Mouse (Mus musculus) MEL (cell line): Measurements from ENCODE around the gene Gm28042. TPM values are rescaled to one million over a fixed set of nuclear protein-coding genes. Genes with fewer than 3 reads are reported as not detected.

Experiments
- DNase-seq: peaks from one replicate; pipeline ENCODE4 v3.0.0; 2011; ENCODE audit warnings: low read depth, low spot score
- H3K27ac ChIP-seq: 2 replicates; pipeline ENCODE4 v1.5.1; 2012; ENCODE audit warnings: low read depth, mild to moderate bottlenecking, control low read depth, low read length, moderate library complexity; ENCODE audit not compliant: control insufficient read depth
- H3K27me3 ChIP-seq, 2 experiments: fragments of 150-350 bp in 1 of 2; sonication (generic) in 1 of 2; 2 replicates each; pipeline ENCODE4 v1.6.1; 2012; ENCODE audit warnings: low read length in 2 of 2, mild to moderate bottlenecking in 2 of 2, improper control_type of control experiment in 1 of 2, moderate library complexity in 1 of 2; ENCODE audit not compliant: insufficient read depth in 2 of 2, control insufficient read depth in 1 of 2
- H3K36me3 ChIP-seq, 2 experiments: 2 replicates each; pipeline ENCODE4 v1.6.1; 2012 to 2014; ENCODE audit warnings: low read length in 2 of 2, improper control_type of control experiment in 1 of 2, inconsistent platforms in 1 of 2, mild to moderate bottlenecking in 1 of 2; ENCODE audit not compliant: insufficient read depth in 2 of 2, control insufficient read depth in 1 of 2
- H3K4me1 ChIP-seq, 2 experiments: fragments of 150-350 bp in 1 of 2; sonication (generic) in 1 of 2; 2 replicates each; pipeline ENCODE4 v1.6.1; 2012; ENCODE audit warnings: low read length in 2 of 2, improper control_type of control experiment in 1 of 2, mild to moderate bottlenecking in 1 of 2; ENCODE audit not compliant: insufficient read depth in 2 of 2, control insufficient read depth in 1 of 2
- H3K4me3 ChIP-seq, 2 experiments: fragments of 150-350 bp in 1 of 2; sonication (generic) in 1 of 2; 2 replicates each; pipeline ENCODE4 v1.5.1; 2012; ENCODE audit warnings: low read depth in 2 of 2, low read length in 2 of 2, mild to moderate bottlenecking in 2 of 2, moderate library complexity in 2 of 2, control low read depth in 1 of 2, improper control_type of control experiment in 1 of 2; ENCODE audit not compliant: control insufficient read depth in 1 of 2, insufficient read depth in 1 of 2
- H3K79me2 ChIP-seq: 2 replicates; pipeline ENCODE4 v1.6.1; 2012; ENCODE audit warnings: mild to moderate bottlenecking, low read length, moderate library complexity; ENCODE audit not compliant: control insufficient read depth, poor library complexity, insufficient read depth
- H3K9ac ChIP-seq: 2 replicates; pipeline ENCODE4 v1.6.1; 2012; ENCODE audit warnings: low read depth, mild to moderate bottlenecking, control low read depth, low read length, moderate library complexity; ENCODE audit not compliant: control insufficient read depth, poor library complexity, severe bottlenecking
- H3K9me3 ChIP-seq: fragments of 150-350 bp; sonication (generic); replicated peaks from 2 replicates; pipeline ENCODE4 v1.6.1; 2012; ENCODE audit warnings: mild to moderate bottlenecking, low read length, improper control_type of control experiment, moderate library complexity; ENCODE audit not compliant: insufficient read depth
- BHLHE40 ChIP-seq: IDR thresholded peaks from 2 replicates; pipeline ENCODE4 v1.6.1; 2012; ENCODE audit warnings: low read depth, mild to moderate bottlenecking, inconsistent platforms, low read length, improper control_type of control experiment, borderline replicate concordance
- CHD2 ChIP-seq: IDR thresholded peaks from 2 replicates; pipeline ENCODE4 v1.6.1; 2011; ENCODE audit warnings: low read length, improper control_type of control experiment
- E2F4 ChIP-seq: IDR thresholded peaks from 2 replicates; pipeline ENCODE4 v1.6.1; 2011; ENCODE audit warnings: low read depth, low read length, improper control_type of control experiment, borderline replicate concordance
- ELF1 ChIP-seq: IDR thresholded peaks from 2 replicates; pipeline ENCODE4 v1.6.1; 2014; ENCODE audit warnings: low read depth, mild to moderate bottlenecking, inconsistent platforms, low read length, improper control_type of control experiment, moderate library complexity
- EP300 ChIP-seq, 2 experiments: IDR thresholded peaks; 2 replicates each; pipeline ENCODE4 v1.6.1; 2011; ENCODE audit warnings: improper control_type of control experiment in 2 of 2, low read length in 2 of 2, low read depth in 1 of 2, mild to moderate bottlenecking in 1 of 2
- GABPA ChIP-seq: IDR thresholded peaks from 2 replicates; pipeline ENCODE4 v1.6.1; 2012; ENCODE audit warnings: low read depth, mild to moderate bottlenecking, inconsistent platforms, low read length, improper control_type of control experiment, moderate library complexity
- KAT2A ChIP-seq: conservative IDR thresholded peaks from 2 replicates; pipeline ENCODE4 v1.6.1; 2012; ENCODE audit warnings: low read depth, low read length, improper control_type of control experiment, inconsistent platforms
- MAFK ChIP-seq: IDR thresholded peaks from 2 replicates; pipeline ENCODE4 v1.6.1; 2011; ENCODE audit warnings: low read depth, mild to moderate bottlenecking, low read length, improper control_type of control experiment, borderline replicate concordance
- MAX ChIP-seq: IDR thresholded peaks from 2 replicates; pipeline ENCODE4 v1.6.1; 2011; ENCODE audit warnings: low read length, improper control_type of control experiment
- MAZ ChIP-seq: IDR thresholded peaks from 2 replicates; pipeline ENCODE4 v1.6.1; 2012; ENCODE audit warnings: low read depth, mild to moderate bottlenecking, inconsistent platforms, low read length, improper control_type of control experiment
- MXI1 ChIP-seq: IDR thresholded peaks from 2 replicates; pipeline ENCODE4 v1.6.1; 2011; ENCODE audit warnings: mild to moderate bottlenecking, low read depth, low read length, improper control_type of control experiment
- MYB ChIP-seq: IDR thresholded peaks from 2 replicates; pipeline ENCODE4 v1.6.1; 2011; ENCODE audit warnings: mild to moderate bottlenecking, low read depth, low read length, improper control_type of control experiment
- MYC ChIP-seq: IDR thresholded peaks from 2 replicates; pipeline ENCODE4 v1.6.1; 2011; ENCODE audit warnings: low read depth, mild to moderate bottlenecking, low read length, improper control_type of control experiment, moderate library complexity
- NELFE ChIP-seq: IDR thresholded peaks from 2 replicates; pipeline ENCODE4 v1.6.1; 2011; ENCODE audit warnings: low read depth, low read length, improper control_type of control experiment
- POLR2AphosphoS2 ChIP-seq: IDR thresholded peaks from 2 replicates; pipeline ENCODE4 v1.6.1; 2011; ENCODE audit warnings: low read length, improper control_type of control experiment
- RCOR1 ChIP-seq: IDR thresholded peaks from 2 replicates; pipeline ENCODE4 v1.6.1; 2012; ENCODE audit warnings: low read depth, mild to moderate bottlenecking, inconsistent platforms, low read length, improper control_type of control experiment
- SIN3A ChIP-seq: IDR thresholded peaks from 2 replicates; pipeline ENCODE4 v1.6.1; 2012; ENCODE audit warnings: low read length, improper control_type of control experiment, inconsistent platforms
- TAL1 ChIP-seq: IDR thresholded peaks from 2 replicates; pipeline ENCODE4 v1.6.1; 2012; ENCODE audit warnings: mild to moderate bottlenecking, inconsistent platforms, low read length, moderate library complexity, mixed read lengths
- TCF12 ChIP-seq: IDR thresholded peaks from 2 replicates; pipeline ENCODE4 v1.6.1; 2014; ENCODE audit warnings: low read depth, mild to moderate bottlenecking, inconsistent platforms, low read length, improper control_type of control experiment, moderate library complexity
- USF1 ChIP-seq: IDR thresholded peaks from 2 replicates; pipeline ENCODE4 v1.6.1; 2014; ENCODE audit warnings: low read depth, mild to moderate bottlenecking, inconsistent platforms, low read length, improper control_type of control experiment, moderate library complexity
- ZC3H11A ChIP-seq: IDR thresholded peaks from 2 replicates; pipeline ENCODE4 v1.6.1; 2012; ENCODE audit warnings: low read depth, mild to moderate bottlenecking, inconsistent platforms, low read length, improper control_type of control experiment
- ZMIZ1 ChIP-seq: IDR thresholded peaks from 2 replicates; pipeline ENCODE4 v1.6.1; 2012; ENCODE audit warnings: low read depth, mild to moderate bottlenecking, inconsistent platforms, low read length, improper control_type of control experiment, moderate library complexity
- ZNF384 ChIP-seq: IDR thresholded peaks from 2 replicates; pipeline ENCODE4 v1.6.1; 2012; ENCODE audit warnings: low read depth, mild to moderate bottlenecking, inconsistent platforms, low read length, improper control_type of control experiment
- polyA plus RNA-seq, 2 experiments: library from polyadenylated mRNA; stranded (reverse) in 1 of 2; unstranded in 1 of 2; fragments of >175 nt in 1 of 2; fragments of >200 nt in 1 of 2; gene quantifications; 2 replicates each; pipeline versions ENCODE4 v1.2.1 to v1.2.4; 2012; ENCODE audit warnings: low replicate concordance in 2 of 2, low read depth in 1 of 2; ENCODE audit not compliant: insufficient read length in 2 of 2, insufficient read depth in 1 of 2, missing spikeins in 1 of 2
- total RNA-seq: library from RNA; depleted of rRNA; stranded (reverse); fragments of 300-350 nt; gene quantifications from 2 replicates; pipeline ENCODE4 v1.2.3, GENCODE M21; 2012; rRNA removed

Gene Gm28042
- total and polyA plus RNA-seq, 3 experiments = 0.96 to 1.7 TPM; not detected in 1

- H3K27me3 ChIP-seq = no peaks in the 10 kb centered on the region
- DNase-seq = no peak
- no peak overlapping the region for H3K27ac ChIP-seq
- H3K79me2 ChIP-seq = no peaks in the 10 kb centered on the region
- H3K4me3 ChIP-seq = no peak overlapping the region
- TF ChIP-seq SIN3A (no peak), TCF12 (no peak), USF1 (no peak), MAX (no peak), BHLHE40 (no peak), ZNF384 (no peak)
- no peak overlapping the region for H3K9ac ChIP-seq
- H3K9me3 ChIP-seq = no peaks in the 10 kb centered on the region
- no peaks in the 10 kb centered on the region for H3K36me3 ChIP-seq
- H3K4me1 ChIP-seq = 0 out of 4 replicates have a peak, but pooled peaks cover 0 to 3% of the 10 kb centered on the region in 2 experiments
Measured at GRCm38 (mm10) chr2:120087897-120088296, 60.6 kb downstream of the Gm28042 start.

GRCm38 (mm10) chr2:120090979-120091378 lies 63.7 kb downstream of the Gm28042 start:
- Histone ChIP-seq H3K79me2 (no peaks in the 10 kb centered on the region), H3K36me3 (no peaks in the 10 kb centered on the region), H3K4me3 (no peak overlapping the region), H3K27me3 (no peaks in the 10 kb centered on the region), H3K9me3 (no peaks in the 10 kb centered on the region), H3K27ac (no peak overlapping the region), H3K9ac (no peak overlapping the region), H3K4me1 (no peaks in the 10 kb centered on the region)
- DNase-seq = no peak
- TF ChIP-seq MAZ (no peak), POLR2AphosphoS2 (no peak), MYC (no peak), ZC3H11A (no peak), E2F4 (no peak), RCOR1 (no peak), EP300 (IDR thresholded peaks at IDR 0.05; ENCODE audit: low read depth in 1 of 2, low read length in 2 of 2) (no peak), MAFK (no peak), ELF1 (no peak), BHLHE40 (no peak), CHD2 (no peak), ZMIZ1 (no peak), GABPA (no peak), NELFE (no peak), MYB (no peak), MXI1 (no peak), TAL1 (no peak), KAT2A (no peak)

Other genes starting within 250 kb of the Gm28042 start
- 12.9 and 13.6 TPM in 2 replicates for gene Rpap1, start 240.0 kb upstream of the Gm28042 start, total RNA-seq
- 10 to 100 TPM in 1 of 2 experiments, not detected in 1; 26.8 TPM for gene Rpap1, start 240.0 kb upstream of the Gm28042 start, polyA plus RNA-seq
- gene Tyro3, start 229.8 kb upstream of the Gm28042 start, total RNA-seq = 11.0 and 11.2 TPM in 2 replicates
- 10 to 100 TPM in 1 of 2 experiments, not detected in 1; 15.2 TPM for gene Tyro3, start 229.8 kb upstream of the Gm28042 start, polyA plus RNA-seq
- 45.4 and 45.7 TPM in 2 replicates for gene Mga, start 130.3 kb upstream of the Gm28042 start, total RNA-seq
- gene Mga, start 130.3 kb upstream of the Gm28042 start, polyA plus RNA-seq = 100 to 1,000 TPM in 1 of 2 experiments, 10 to 100 TPM in 1; 60.9 to 224 TPM
- 2.5 and 3.8 TPM in 2 replicates for gene Mapkbp1, start 54.8 kb upstream of the Gm28042 start, total RNA-seq
- gene Mapkbp1, start 54.8 kb upstream of the Gm28042 start, polyA plus RNA-seq = 1 to 10 TPM in 1 of 2 experiments, not detected in 1; 4.9 TPM
- 4.2 and 5.9 TPM in 2 replicates for gene Jmjd7, start within 50 bp of the Gm28042 start, total RNA-seq
- 10 to 100 TPM in 1 of 2 experiments, not detected in 1; 12.0 TPM for gene Jmjd7, start within 50 bp of the Gm28042 start, polyA plus RNA-seq
- 0.54 and 0.59 TPM in 2 replicates for gene Pla2g4b, start 5.9 kb downstream of the Gm28042 start, total RNA-seq
- under 1 TPM in 1 of 2 experiments, not detected in 1; 0.32 TPM for gene Pla2g4b, start 5.9 kb downstream of the Gm28042 start, polyA plus RNA-seq
- gene Ehd4, start 127.1 kb downstream of the Gm28042 start, total RNA-seq = 14.1 and 15.8 TPM in 2 replicates
- 10 to 100 TPM in 1 of 2 experiments, not detected in 1; 35.5 TPM for gene Ehd4, start 127.1 kb downstream of the Gm28042 start, polyA plus RNA-seq
- gene Pla2g4e, start 217.8 kb downstream of the Gm28042 start, total RNA-seq = not detected in 2 replicates
- gene Pla2g4e, start 217.8 kb downstream of the Gm28042 start, polyA plus RNA-seq = not detected